Mouse (Mus musculus) CH12.LX (cell line): ENCODE measurements around the gene Atp4a. TPM values are rescaled to one million over a fixed set of nuclear protein-coding genes. Genes with fewer than 3 reads are reported as not detected.

ENCODE experiments used
- DNase-seq: peaks from one replicate; pipeline ENCODE4 v3.0.0-alpha.2; 2013; ENCODE audit errors: extremely low read depth
- H3K27ac ChIP-seq: 2 replicates; pipeline ENCODE4 v1.5.1; 2012; ENCODE audit warnings: low read depth, mild to moderate bottlenecking, control low read depth, moderate library complexity; ENCODE audit not compliant: insufficient read depth
- H3K27me3 ChIP-seq: replicated peaks from 2 replicates; pipeline ENCODE3; 2012; ENCODE audit warnings: inconsistent platforms
- H3K36me3 ChIP-seq, 2 experiments: replicated peaks in 1 of 2; 2 replicates each; pipeline versions ENCODE3 to v1.6.1; 2012; ENCODE audit warnings: inconsistent platforms in 1 of 2, low read length in 1 of 2, mild to moderate bottlenecking in 1 of 2, mixed read lengths in 1 of 2, moderate library complexity in 1 of 2; ENCODE audit not compliant: control insufficient read depth in 1 of 2, insufficient read depth in 1 of 2
- H3K4me1 ChIP-seq, 2 experiments: 2 replicates each; pipeline ENCODE4 v1.6.1; 2012; ENCODE audit warnings: inconsistent platforms in 1 of 2, moderate library complexity in 1 of 2; ENCODE audit not compliant: insufficient read depth in 2 of 2, control insufficient read depth in 1 of 2
- H3K4me2 ChIP-seq: 2 replicates; pipeline ENCODE4 v1.6.1; 2012; ENCODE audit warnings: low read depth, mild to moderate bottlenecking, control low read depth; ENCODE audit not compliant: poor library complexity, insufficient read depth, severe bottlenecking
- H3K4me3 ChIP-seq, 3 experiments: fragments of 150-350 bp in 1 of 3; sonication (generic) in 1 of 3; replicated peaks in 1 of 3; 2 replicates each; pipeline versions ENCODE3 to v1.5.1; 2011 to 2012; ENCODE audit warnings: low read depth in 2 of 3, low read length in 2 of 3, mild to moderate bottlenecking in 2 of 3, moderate library complexity in 2 of 3, control low read depth in 1 of 3, improper control_type of control experiment in 1 of 3, inconsistent platforms in 1 of 3, mixed read lengths in 1 of 3; ENCODE audit not compliant: poor library complexity in 1 of 3
- H3K79me2 ChIP-seq: replicated peaks from 2 replicates; pipeline ENCODE4 v1.6.1; 2012; ENCODE audit warnings: mild to moderate bottlenecking, moderate library complexity; ENCODE audit not compliant: control insufficient read depth, poor library complexity, insufficient read depth, severe bottlenecking; ENCODE audit errors: extremely low read depth
- H3K9ac ChIP-seq: 2 replicates; pipeline ENCODE4 v1.6.1; 2012; ENCODE audit warnings: low read depth, mild to moderate bottlenecking, control low read depth, moderate library complexity; ENCODE audit not compliant: insufficient read depth
- H3K9me3 ChIP-seq: replicated peaks from 2 replicates; pipeline ENCODE3; 2012; ENCODE audit warnings: low read length, inconsistent platforms, mixed read lengths
- CHD2 ChIP-seq: IDR thresholded peaks from 2 replicates; pipeline ENCODE4 v1.6.1; 2011; ENCODE audit warnings: low read length, improper control_type of control experiment
- CTCF ChIP-seq, 2 experiments: IDR thresholded peaks in 1 of 2; conservative IDR thresholded peaks in 1 of 2; 2 replicates each; pipeline ENCODE4 v1.5.1; 2011 to 2012; ENCODE audit warnings: low read depth in 2 of 2, low read length in 2 of 2, improper control_type of control experiment in 1 of 2, inconsistent platforms in 1 of 2, mild to moderate bottlenecking in 1 of 2, moderate library complexity in 1 of 2
- E2F4 ChIP-seq: IDR thresholded peaks from 2 replicates; pipeline ENCODE4 v1.6.1; 2011; ENCODE audit warnings: low read depth, low read length, improper control_type of control experiment; ENCODE audit not compliant: insufficient replicate concordance
- ELF1 ChIP-seq: IDR thresholded peaks from 2 replicates; pipeline ENCODE4 v1.6.1; 2014; ENCODE audit warnings: low read depth, mild to moderate bottlenecking, inconsistent platforms, low read length, improper control_type of control experiment
- HCFC1 ChIP-seq: IDR thresholded peaks from 2 replicates; pipeline ENCODE4 v1.6.1; 2012; ENCODE audit warnings: low read depth, mild to moderate bottlenecking, inconsistent platforms, low read length, improper control_type of control experiment
- JUN ChIP-seq: IDR thresholded peaks from 2 replicates; pipeline ENCODE4 v1.6.1; 2011; ENCODE audit warnings: low read depth, mild to moderate bottlenecking, low read length, improper control_type of control experiment, moderate library complexity; ENCODE audit not compliant: insufficient read depth
- JUND ChIP-seq: conservative IDR thresholded peaks from 2 replicates; pipeline ENCODE4 v1.6.1; 2011; ENCODE audit warnings: low read depth, low read length, improper control_type of control experiment
- MAX ChIP-seq: IDR thresholded peaks from 2 replicates; pipeline ENCODE4 v1.6.1; 2011; ENCODE audit warnings: low read length, improper control_type of control experiment
- MAZ ChIP-seq: IDR thresholded peaks from 2 replicates; pipeline ENCODE4 v1.6.1; 2012; ENCODE audit warnings: low read depth, mild to moderate bottlenecking, inconsistent platforms, low read length, improper control_type of control experiment, moderate library complexity
- MEF2A ChIP-seq: IDR thresholded peaks from 2 replicates; pipeline ENCODE4 v1.6.1; 2014; ENCODE audit warnings: low read depth, mild to moderate bottlenecking, inconsistent platforms, low read length, improper control_type of control experiment, borderline replicate concordance
- MYC ChIP-seq: IDR thresholded peaks from 2 replicates; pipeline ENCODE4 v1.6.1; 2011; ENCODE audit warnings: low read depth, mild to moderate bottlenecking, improper control_type of control experiment, low read length
- NRF1 ChIP-seq: IDR thresholded peaks from 2 replicates; pipeline ENCODE4 v1.6.1; 2014; ENCODE audit warnings: low read depth, mild to moderate bottlenecking, inconsistent platforms, low read length, improper control_type of control experiment, moderate library complexity
- POLR2AphosphoS2 ChIP-seq: IDR thresholded peaks from 2 replicates; pipeline ENCODE4 v1.6.1; 2011; ENCODE audit warnings: low read depth, low read length, improper control_type of control experiment
- ZNF384 ChIP-seq: IDR thresholded peaks from 2 replicates; pipeline ENCODE4 v1.6.1; 2012; ENCODE audit warnings: low read depth, low read length, improper control_type of control experiment, inconsistent platforms
- dilution Hi-C: fragments of 300-500 bp; cut with MboI; formaldehyde crosslinking; loops from 2 replicates; pipeline ENCODE4 v1.14.3; 2020; ENCODE audit warnings: low sequenced_read_pairs; ENCODE audit not compliant: extremely low pct_unique_long_range_greater_than_20kb, extremely low pct_ligation_motif_present
- in situ Hi-C: fragments of 300-500 bp; cut with MboI; formaldehyde crosslinking; loops from 3 replicates; pipeline ENCODE4 v1.14.3; 2019; ENCODE audit warnings: low sequenced_read_pairs, low pct_ligation_motif_present, low pct_unique_long_range_greater_than_20kb, mixed read lengths
- polyA plus RNA-seq: library from polyadenylated mRNA; unstranded; fragments of >175 nt; gene quantifications from 2 replicates; pipeline ENCODE4 v1.2.1, GENCODE M21; 2012; ENCODE audit warnings: low read depth; ENCODE audit not compliant: insufficient read length
- total RNA-seq, 2 experiments: library from RNA; depleted of rRNA; stranded (reverse); fragments of 300-350 nt in 1 of 2; fragments of >200 nt in 1 of 2; gene quantifications; 2 replicates each; pipeline ENCODE4 v1.2.3; 2012 to 2014

The Atp4a gene
- total and polyA plus RNA-seq, 3 experiments: 0.33 to 0.67 TPM; not detected in 1

DNA sequence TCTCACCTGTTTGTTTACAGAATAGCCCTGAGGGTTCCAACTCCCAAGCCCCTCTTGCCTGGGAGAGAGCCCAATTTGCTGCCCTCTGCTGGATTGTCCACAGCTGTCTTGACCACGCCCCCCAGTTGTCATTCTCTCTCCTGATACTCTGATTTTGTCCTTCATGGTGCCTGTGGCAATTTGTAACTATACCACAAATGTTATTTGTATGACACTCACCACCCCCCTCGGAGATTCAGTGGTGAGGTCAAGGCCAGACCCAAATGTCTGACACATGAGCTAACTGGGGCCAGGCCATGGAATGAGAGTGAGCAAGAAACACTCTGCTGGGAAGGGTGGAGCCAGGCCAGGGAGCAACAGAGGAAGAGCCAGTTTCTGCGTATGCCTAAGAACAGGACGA, 46.8 kb downstream of the Atp4a start (continued):
- no peak for TF ChIP-seq ZNF384
- TF ChIP-seq MYC: no peak

DNA sequence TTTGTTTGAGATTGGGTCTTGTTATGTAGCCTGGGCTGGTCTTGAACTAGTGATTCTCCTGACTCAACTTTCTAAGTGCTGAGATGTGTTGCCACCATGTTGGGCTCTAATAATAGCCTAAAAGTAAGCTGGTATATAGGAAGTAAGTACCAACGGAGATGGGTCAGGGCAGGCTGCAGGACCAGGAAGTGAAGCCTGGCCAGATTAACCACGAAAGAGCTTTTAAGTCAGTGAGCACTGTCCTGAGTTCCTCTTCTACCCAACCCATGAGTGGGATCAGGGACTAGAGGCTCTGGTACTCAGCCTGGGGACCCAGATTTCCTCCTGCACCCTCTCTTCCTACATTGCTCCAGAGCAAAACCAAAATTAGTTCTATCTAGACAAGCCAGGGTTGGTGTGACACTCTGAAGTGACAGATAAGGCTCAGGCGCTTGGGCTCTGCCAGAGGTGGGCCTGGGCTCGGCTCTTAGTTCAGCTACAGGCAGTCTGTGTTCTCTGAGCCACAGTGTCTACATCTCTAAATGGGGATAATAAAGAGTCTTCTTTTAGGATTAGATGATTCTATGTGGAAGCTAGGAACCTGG, 49.9 kb downstream of the Atp4a start:
- H3K27me3 ChIP-seq: peaks cover 2% of the 10 kb centered on the region
- H3K36me3 ChIP-seq: peaks cover 0 to under 1% of the 10 kb centered on the region in 2 experiments
- dilution Hi-C loops: no loop called here
- in situ Hi-C loops: no loop called here
- H3K9me3 ChIP-seq: no peaks in the 10 kb centered on the region
- TF ChIP-seq ELF1 (peak; percentile 68), MEF2A (peak; percentile 39; the same call in 1 of the 2 replicates), NRF1 (no peak)
- H3K4me3 ChIP-seq: no peak overlapping the region
- H3K79me2 ChIP-seq: no peaks in the 10 kb centered on the region
- H3K4me1 ChIP-seq: peaks cover 4 to 28% of the 10 kb centered on the region in 2 experiments; a peak in 3 of 4 replicates
- no peak overlapping the region for H3K4me2 ChIP-seq
- DNase-seq: peak; percentile 28
- H3K9ac ChIP-seq: no peak overlapping the region
- H3K27ac ChIP-seq: no peak overlapping the region

DNA sequence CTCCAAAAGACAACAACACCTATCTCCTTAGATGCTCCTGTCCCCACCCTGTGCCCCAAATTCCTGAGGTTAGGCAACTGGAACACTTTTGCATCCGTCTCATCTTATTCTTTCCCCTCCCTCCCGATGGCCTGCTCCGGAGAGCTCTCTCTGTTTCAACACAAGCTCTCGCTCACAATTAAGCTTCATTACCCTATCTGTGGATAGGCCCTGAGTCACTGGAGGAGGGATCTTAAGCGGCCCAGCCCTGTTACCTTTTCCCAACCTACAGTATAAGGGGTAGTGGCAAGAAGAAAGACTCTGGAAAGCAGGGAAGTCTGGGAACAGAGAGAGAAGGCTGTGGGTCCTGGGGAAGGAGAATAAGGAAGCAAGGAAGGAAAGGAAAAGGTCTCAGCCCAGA, 51.4 kb downstream of the Atp4a start, which contains the start of gene Dmkn:
Gene Dmkn, plus strand, starts transcription at position 301 of the 400 bp plus-strand sequence.
- Histone ChIP-seq H3K79me2 (no peaks in the 10 kb centered on the region), H3K9me3 (no peaks in the 10 kb centered on the region), H3K27ac (no peak within 1 kb of the TSS), H3K27me3 (peaks cover 2% of the 10 kb centered on the region), H3K9ac (no peak within 1 kb of the TSS), H3K4me3 (no peak within 1 kb of the TSS), H3K4me2 (no peak within 1 kb of the TSS), H3K36me3 (no peaks in the 10 kb centered on the region), H3K4me1 (peaks cover 4 to 30% of the 10 kb centered on the region in 2 experiments; a peak in 3 of 4 replicates)
- TF ChIP-seq JUN (no peak), MAZ (no peak), HCFC1 (no peak), E2F4 (no peak), POLR2AphosphoS2 (no peak), CHD2 (no peak), JUND (no peak), MYC (no peak), CTCF (conservative IDR thresholded peaks at IDR 0.05 in 1 of 2, IDR thresholded peaks at IDR 0.05 in 1 of 2; ENCODE audit: low read depth in 2 of 2, low read length in 2 of 2) (no peak), MAX (no peak)
- in situ Hi-C loops (no loop called here), dilution Hi-C loops (no loop called here)
- DNase-seq: no peak
